Mouse (Mus musculus): ENCODE data around the gene Pla2g12b.

Gene Pla2g12b

GRCm38 (mm10) chr10:59416623-59417022 lies 13.2 kb downstream of the Pla2g12b start:
- no peak for DNase-seq

- DNase-seq = no peak
Measured at GRCm38 (mm10) chr10:59419516-59419915, 16.1 kb downstream of the Pla2g12b start.

- no peak for DNase-seq
Measured at GRCm38 (mm10) chr10:59424453-59424852, 21.0 kb downstream of the Pla2g12b start.

GRCm38 (mm10) chr10:59425369-59425768 lies 21.9 kb downstream of the Pla2g12b start:
- no peak for DNase-seq

- DNase-seq = no peak
Measured at GRCm38 (mm10) chr10:59426371-59426770, 22.9 kb downstream of the Pla2g12b start.

- no peak for DNase-seq
Measured at GRCm38 (mm10) chr10:59429448-59430135, 26.1 kb downstream of the Pla2g12b start.

- no peak for DNase-seq
Measured at GRCm38 (mm10) chr10:59430701-59431218, 27.3 kb downstream of the Pla2g12b start.

GRCm38 (mm10) chr10:59435746-59436145 lies 32.3 kb downstream of the Pla2g12b start:
- no peak for DNase-seq

GRCm38 (mm10) chr10:59438651-59439050 lies 35.2 kb downstream of the Pla2g12b start:
- no peak for DNase-seq

- DNase-seq = no peak
Measured at GRCm38 (mm10) chr10:59439508-59439931, 36.1 kb downstream of the Pla2g12b start.

GRCm38 (mm10) chr10:59440177-59440576 lies 36.7 kb downstream of the Pla2g12b start:
- no peak for DNase-seq

- no peak for DNase-seq
Measured at GRCm38 (mm10) chr10:59441735-59442134, 38.3 kb downstream of the Pla2g12b start, which contains the start of gene Oit3. TSS of gene Oit3 (minus strand) at chr10:59441778.

GRCm38 (mm10) chr10:59443212-59443611 lies 39.8 kb downstream of the Pla2g12b start:
- no peak for DNase-seq

- DNase-seq = no peak
Measured at GRCm38 (mm10) chr10:59444106-59444505, 40.6 kb downstream of the Pla2g12b start.

- no peak for DNase-seq
Measured at GRCm38 (mm10) chr10:59444635-59445034, 41.2 kb downstream of the Pla2g12b start.

GRCm38 (mm10) chr10:59446911-59447437 lies 43.5 kb downstream of the Pla2g12b start:
- no peak for DNase-seq

- no peak for DNase-seq
Measured at GRCm38 (mm10) chr10:59447546-59447945, 44.1 kb downstream of the Pla2g12b start.

- DNase-seq = no peak
Measured at GRCm38 (mm10) chr10:59451839-59452238, 48.4 kb downstream of the Pla2g12b start.

- no peak for DNase-seq
Measured at GRCm38 (mm10) chr10:59454631-59455030, 51.2 kb downstream of the Pla2g12b start.

GRCm38 (mm10) chr10:59459767-59460166 lies 56.3 kb downstream of the Pla2g12b start:
- DNase-seq = no peak

GRCm38 (mm10) chr10:59462307-59462706 lies 58.8 kb downstream of the Pla2g12b start:
- DNase-seq = no peak

GRCm38 (mm10) chr10:59465546-59465945 lies 62.1 kb downstream of the Pla2g12b start:
- no peak for DNase-seq

GRCm38 (mm10) chr10:59466626-59467025 lies 63.2 kb downstream of the Pla2g12b start:
- DNase-seq = no peak

GRCm38 (mm10) chr10:59467297-59467696 lies 63.8 kb downstream of the Pla2g12b start:
- no peak for DNase-seq

Data from thymus, postnatal 36 days (tissue).